Mouse (Mus musculus): ENCODE results near the gene Ptprg. TPM values are rescaled to one million over a fixed set of nuclear protein-coding genes. Genes with fewer than 3 reads are reported as not detected.

The Ptprg gene
- polyA plus RNA-seq, 1 experiment from 2014 or later: 38.5 TPM

DNA sequence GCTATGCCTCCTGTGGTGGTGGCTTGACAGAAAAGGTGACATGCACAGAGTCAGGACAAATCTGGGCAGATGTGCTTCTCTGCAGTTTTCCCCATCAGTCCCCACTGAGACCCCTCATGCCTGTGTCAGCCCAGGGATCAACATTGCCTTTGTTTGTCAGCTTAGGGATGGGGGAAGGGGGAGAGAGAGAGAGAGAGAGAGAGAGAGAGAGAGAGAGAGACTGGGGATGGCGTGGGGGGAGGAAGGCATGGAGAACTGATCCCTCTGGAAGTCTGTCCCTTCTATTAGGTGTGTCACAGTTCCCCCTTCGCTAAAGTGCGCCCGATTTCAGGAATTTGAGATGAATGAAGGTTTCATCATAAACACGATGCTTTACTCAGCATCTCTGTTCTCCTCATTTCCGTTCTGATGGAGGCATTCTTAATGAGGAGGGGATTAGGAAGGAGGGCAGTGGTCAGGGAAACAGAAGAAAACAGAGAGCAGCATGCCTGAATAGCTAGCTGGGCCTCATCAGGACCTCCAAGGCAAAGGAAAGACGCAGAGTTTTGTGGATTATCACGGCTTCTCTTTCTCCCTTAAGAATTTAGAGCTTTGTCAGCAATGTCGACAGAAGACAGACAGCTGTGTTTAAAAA is 24.1 kb downstream of the Ptprg start:
- Histone ChIP-seq H3K9me3 (ENCODE audit: control insufficient read depth, low read length) (no peaks in the 10 kb centered on the region), H3K4me3 (ENCODE audit: low read length) (no peak overlapping the region), H3K9ac (ENCODE audit: low read depth, low read length) (no peak overlapping the region; the same call in 1 of the 2 replicates), H3K4me1 (ENCODE audit: control insufficient read depth, insufficient read depth, low read depth, low read length) (peaks cover 18% of the 10 kb centered on the region), H3K4me2 (ENCODE audit: low read length) (no peak overlapping the region), H3K27ac (ENCODE audit: low read depth, low read length) (no peak overlapping the region), H3K36me3 (ENCODE audit: control insufficient read depth, insufficient read depth, low read length) (no peaks in the 10 kb centered on the region), H3K27me3 (replicated peaks; ENCODE audit: control insufficient read depth, insufficient read depth, low read length) (no peaks in the 10 kb centered on the region)
- 9% methylated on average over 9 of the region's 9 CpGs for WGBS
- ATAC-seq: no peak

DNA sequence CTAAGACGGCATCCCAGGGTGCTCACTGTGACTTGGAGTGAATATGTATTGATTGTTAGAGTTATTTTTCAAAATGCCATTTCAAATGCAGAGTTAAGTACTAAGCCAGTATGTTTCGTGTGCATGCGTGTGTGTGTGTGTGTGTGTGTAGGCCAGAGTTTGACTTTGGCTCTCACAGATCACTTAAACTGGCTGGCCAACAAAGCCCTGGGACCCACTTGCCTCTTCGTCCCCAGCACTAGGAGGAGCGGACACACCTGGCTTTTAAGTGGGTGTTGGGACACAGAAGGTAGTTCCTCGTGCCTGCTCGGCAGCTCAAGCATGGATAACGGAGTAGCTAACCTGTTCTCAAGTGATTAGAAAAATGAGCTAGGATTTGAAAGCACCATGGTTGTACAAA is 24.6 kb downstream of the Ptprg start:
- no peak overlapping the region for H3K4me2 ChIP-seq (ENCODE audit: low read length)
- peaks cover 18% of the 10 kb centered on the region for H3K4me1 ChIP-seq (ENCODE audit: control insufficient read depth, insufficient read depth, low read depth, low read length)
- no peak overlapping the region for H3K9ac ChIP-seq (ENCODE audit: low read depth, low read length)
- no peak for ATAC-seq
- no peaks in the 10 kb centered on the region for H3K36me3 ChIP-seq (ENCODE audit: control insufficient read depth, insufficient read depth, low read length)
- H3K4me3 ChIP-seq (ENCODE audit: low read length): no peak overlapping the region
- no peak overlapping the region for H3K27ac ChIP-seq (ENCODE audit: low read depth, low read length)
- 64% methylated on average over 8 of the region's 8 CpGs for WGBS
- H3K27me3 ChIP-seq (replicated peaks; ENCODE audit: control insufficient read depth, insufficient read depth, low read length): no peaks in the 10 kb centered on the region
- H3K9me3 ChIP-seq (ENCODE audit: control insufficient read depth, low read length): no peaks in the 10 kb centered on the region

DNA sequence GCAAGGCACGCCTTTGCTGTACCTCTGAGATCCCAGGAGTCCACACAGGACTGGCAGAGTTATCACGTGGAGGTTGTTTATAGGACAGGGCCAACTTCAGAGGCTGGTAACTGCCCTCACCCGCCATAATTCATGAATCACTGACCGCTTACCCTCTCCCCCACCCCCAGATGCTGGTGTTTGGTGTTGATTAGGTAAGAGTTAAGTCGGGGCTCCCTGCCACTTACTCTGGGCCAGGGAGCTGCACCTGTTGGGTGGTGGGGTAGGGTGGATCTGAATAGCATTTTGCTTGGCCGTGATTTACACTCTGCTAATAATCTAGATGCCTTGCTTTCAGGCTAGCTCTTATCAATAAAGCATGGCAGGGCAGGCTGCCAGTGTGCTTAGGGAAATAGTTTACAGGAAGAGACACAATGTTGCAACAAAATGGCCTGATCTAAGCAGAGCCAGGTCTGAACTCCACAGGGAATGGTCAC is 25.2 kb downstream of the Ptprg start:
- no peak overlapping the region for H3K4me2 ChIP-seq (ENCODE audit: low read length)
- ATAC-seq: 0 out of 2 replicates have a peak, but pooled peaks have one; percentile 29
- no peaks in the 10 kb centered on the region for H3K36me3 ChIP-seq (ENCODE audit: control insufficient read depth, insufficient read depth, low read length)
- no peak overlapping the region for H3K9ac ChIP-seq (ENCODE audit: low read depth, low read length)
- H3K4me3 ChIP-seq (ENCODE audit: low read length): no peak overlapping the region
- peaks cover 14% of the 10 kb centered on the region for H3K4me1 ChIP-seq (ENCODE audit: control insufficient read depth, insufficient read depth, low read depth, low read length)
- 65% methylated on average over 6 of the region's 6 CpGs for WGBS
- no peak overlapping the region for H3K27ac ChIP-seq (ENCODE audit: low read depth, low read length)
- H3K27me3 ChIP-seq (replicated peaks; ENCODE audit: control insufficient read depth, insufficient read depth, low read length): no peaks in the 10 kb centered on the region
- H3K9me3 ChIP-seq (ENCODE audit: control insufficient read depth, low read length): no peaks in the 10 kb centered on the region

DNA sequence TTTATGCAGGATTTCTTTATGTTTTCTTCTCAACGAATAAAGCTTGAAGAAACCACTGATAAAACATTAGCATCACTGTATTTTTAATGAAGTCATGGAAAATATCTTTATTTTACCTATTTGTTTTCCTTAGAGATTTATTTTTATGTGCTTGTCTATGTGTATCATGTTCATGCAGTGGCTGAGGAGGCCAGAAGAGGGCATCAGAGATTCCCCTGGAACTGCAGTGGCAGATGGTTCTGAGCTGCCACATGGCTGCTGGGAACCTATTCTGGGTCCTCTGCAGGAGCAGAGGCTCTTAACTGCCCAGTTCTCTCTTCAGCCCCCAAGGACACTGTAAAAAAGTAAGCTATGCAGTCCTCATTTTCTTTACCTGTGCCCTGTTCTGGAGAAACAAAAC is 26.6 kb downstream of the Ptprg start:
- 96% methylated on average over 1 of the region's 1 CpGs for WGBS

DNA sequence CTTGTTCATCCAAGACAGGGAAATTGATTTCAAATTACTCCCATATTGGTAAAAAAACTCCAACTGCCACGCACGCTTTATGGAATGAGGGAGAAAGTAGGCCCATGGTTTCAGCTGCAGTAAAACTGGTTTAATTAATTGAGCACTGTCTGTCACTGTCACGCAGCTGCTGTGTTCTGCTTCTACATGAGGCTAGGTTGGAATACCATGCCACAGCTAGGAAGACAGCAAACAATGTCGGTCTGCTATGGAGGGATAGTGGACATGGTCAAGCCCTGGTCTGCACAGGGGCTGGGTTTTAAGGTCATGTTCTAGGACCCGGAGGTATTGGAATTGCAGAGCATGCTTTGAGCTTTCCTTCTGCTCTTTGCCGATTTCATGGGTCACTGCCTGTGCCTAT is 30.9 kb downstream of the Ptprg start:
- Histone ChIP-seq H3K4me3 (ENCODE audit: low read length) (no peak overlapping the region), H3K27ac (ENCODE audit: low read depth, low read length) (no peak overlapping the region), H3K9ac (ENCODE audit: low read depth, low read length) (no peak overlapping the region), H3K4me2 (ENCODE audit: low read length) (no peak overlapping the region), H3K27me3 (replicated peaks; ENCODE audit: control insufficient read depth, insufficient read depth, low read length) (no peaks in the 10 kb centered on the region), H3K9me3 (ENCODE audit: control insufficient read depth, low read length) (no peaks in the 10 kb centered on the region), H3K4me1 (ENCODE audit: control insufficient read depth, insufficient read depth, low read depth, low read length) (no peaks in the 10 kb centered on the region), H3K36me3 (ENCODE audit: control insufficient read depth, insufficient read depth, low read length) (no peaks in the 10 kb centered on the region)
- 0 out of 2 replicates have a peak, but pooled peaks have one; percentile 35 for ATAC-seq
- 42% methylated on average over 6 of the region's 6 CpGs for WGBS

More for the DNA sequence above, 26.6 kb downstream of the Ptprg start:
- no peak for ATAC-seq
- Histone ChIP-seq H3K27me3 (replicated peaks; ENCODE audit: control insufficient read depth, insufficient read depth, low read length) (no peaks in the 10 kb centered on the region), H3K4me2 (ENCODE audit: low read length) (no peak overlapping the region), H3K9ac (ENCODE audit: low read depth, low read length) (no peak overlapping the region), H3K27ac (ENCODE audit: low read depth, low read length) (no peak overlapping the region), H3K4me1 (ENCODE audit: control insufficient read depth, insufficient read depth, low read depth, low read length) (peaks cover 14% of the 10 kb centered on the region), H3K4me3 (ENCODE audit: low read length) (no peak overlapping the region), H3K9me3 (ENCODE audit: control insufficient read depth, low read length) (no peaks in the 10 kb centered on the region), H3K36me3 (ENCODE audit: control insufficient read depth, insufficient read depth, low read length) (no peaks in the 10 kb centered on the region)

DNA sequence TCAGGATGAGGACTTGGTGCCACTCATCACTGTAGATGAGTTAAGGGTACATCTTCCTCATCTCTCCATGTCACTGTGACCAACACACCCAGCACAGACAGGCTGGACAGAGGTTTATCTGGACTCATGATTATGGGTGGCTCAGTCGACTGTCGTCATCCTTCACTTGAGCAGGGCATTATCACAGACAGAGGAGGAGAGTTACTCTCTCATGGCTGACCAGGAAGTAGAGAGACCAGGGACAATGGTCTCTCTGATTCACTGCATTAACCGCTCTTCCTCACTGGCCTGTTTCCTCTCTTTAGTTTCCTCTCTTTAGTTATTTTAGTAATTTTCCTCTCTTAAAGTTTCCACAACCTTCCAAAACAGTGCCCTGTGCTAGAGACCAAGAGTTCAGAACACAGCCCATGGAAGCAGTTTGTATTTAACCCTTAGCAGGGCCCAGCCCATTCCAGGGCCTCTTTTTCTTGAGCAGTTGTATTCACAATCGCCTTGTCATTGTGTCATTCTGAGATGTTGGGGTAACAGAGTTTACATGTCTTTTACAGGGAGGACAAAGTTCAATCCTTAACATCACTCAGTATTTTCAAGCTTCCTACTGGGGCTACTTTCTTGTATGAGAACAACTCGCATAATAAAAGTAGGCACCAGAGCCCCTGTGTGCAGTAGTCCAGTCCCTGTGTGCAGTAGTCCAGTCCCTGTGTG is 31.7 kb downstream of the Ptprg start:
- Histone ChIP-seq H3K4me2 (ENCODE audit: low read length) (no peak overlapping the region), H3K4me1 (ENCODE audit: control insufficient read depth, insufficient read depth, low read depth, low read length) (no peaks in the 10 kb centered on the region; the same call in 1 of the 2 replicates), H3K27me3 (replicated peaks; ENCODE audit: control insufficient read depth, insufficient read depth, low read length) (no peaks in the 10 kb centered on the region), H3K9me3 (ENCODE audit: control insufficient read depth, low read length) (no peaks in the 10 kb centered on the region), H3K27ac (ENCODE audit: low read depth, low read length) (no peak overlapping the region), H3K9ac (ENCODE audit: low read depth, low read length) (no peak overlapping the region), H3K4me3 (ENCODE audit: low read length) (no peak overlapping the region), H3K36me3 (ENCODE audit: control insufficient read depth, insufficient read depth, low read length) (no peaks in the 10 kb centered on the region)
- 79% methylated on average over 5 of the region's 5 CpGs for WGBS
- ATAC-seq: no peak

DNA sequence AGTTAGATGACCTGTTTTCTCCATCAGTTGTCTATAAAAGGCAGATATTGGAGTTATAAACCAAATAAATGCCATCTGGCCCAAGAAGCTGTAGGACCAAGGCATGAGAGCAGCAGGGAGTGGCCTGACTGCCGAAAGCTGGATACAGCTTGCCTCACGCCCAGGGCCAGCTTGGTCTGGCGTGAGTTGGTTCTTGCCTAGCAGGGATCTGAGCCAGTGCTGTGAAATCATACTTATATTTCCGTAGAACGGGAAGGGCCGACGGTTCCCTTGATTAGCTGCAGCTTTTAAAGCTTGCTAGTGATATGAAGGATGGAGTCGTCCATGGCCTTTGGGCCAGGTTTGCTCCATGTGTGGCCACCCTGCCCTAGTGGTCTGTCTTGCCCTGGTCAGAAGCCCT is 37.1 kb downstream of the Ptprg start:
- Histone ChIP-seq H3K4me1 (ENCODE audit: control insufficient read depth, insufficient read depth, low read depth, low read length) (peaks cover 4% of the 10 kb centered on the region; the same call in 1 of the 2 replicates), H3K27me3 (replicated peaks; ENCODE audit: control insufficient read depth, insufficient read depth, low read length) (no peaks in the 10 kb centered on the region), H3K4me3 (ENCODE audit: low read length) (no peak overlapping the region), H3K9ac (ENCODE audit: low read depth, low read length) (no peak overlapping the region), H3K36me3 (ENCODE audit: control insufficient read depth, insufficient read depth, low read length) (no peaks in the 10 kb centered on the region), H3K4me2 (ENCODE audit: low read length) (no peak overlapping the region), H3K27ac (ENCODE audit: low read depth, low read length) (no peak overlapping the region), H3K9me3 (ENCODE audit: control insufficient read depth, low read length) (no peaks in the 10 kb centered on the region)
- no peak for ATAC-seq
- whole genome bisulfite sequencing: 69% methylated on average over 8 of the region's 8 CpGs

DNA sequence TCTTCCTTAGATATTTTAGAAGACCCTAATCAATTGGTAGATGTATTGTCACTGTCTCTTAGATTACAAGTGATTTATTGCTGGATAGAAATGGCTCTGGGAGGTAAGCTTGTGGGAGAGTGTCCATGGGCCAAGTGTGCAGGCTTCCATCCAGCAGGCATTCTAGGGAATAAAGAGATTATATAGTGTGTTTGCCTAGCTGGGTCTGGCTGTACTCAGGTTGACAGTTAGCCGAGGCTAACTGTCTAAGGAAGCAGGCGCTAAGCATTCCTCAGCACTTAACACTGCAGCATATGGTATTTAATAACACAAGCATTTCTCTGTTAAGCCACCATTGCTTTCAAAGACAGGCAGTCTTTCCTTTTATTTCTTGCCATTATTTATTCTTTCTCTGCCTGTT is 39.3 kb downstream of the Ptprg start:
- H3K9ac ChIP-seq (ENCODE audit: low read depth, low read length): no peak overlapping the region
- H3K36me3 ChIP-seq (ENCODE audit: control insufficient read depth, insufficient read depth, low read length): no peaks in the 10 kb centered on the region
- no peak overlapping the region for H3K4me2 ChIP-seq (ENCODE audit: low read length)
- no peak overlapping the region for H3K27ac ChIP-seq (ENCODE audit: low read depth, low read length)
- H3K9me3 ChIP-seq (ENCODE audit: control insufficient read depth, low read length): no peaks in the 10 kb centered on the region
- WGBS: 72% methylated on average over 2 of the region's 2 CpGs
- H3K27me3 ChIP-seq (replicated peaks; ENCODE audit: control insufficient read depth, insufficient read depth, low read length): no peaks in the 10 kb centered on the region
- peaks cover 6% of the 10 kb centered on the region; the same call in 1 of the 2 replicates for H3K4me1 ChIP-seq (ENCODE audit: control insufficient read depth, insufficient read depth, low read depth, low read length)
- H3K4me3 ChIP-seq (ENCODE audit: low read length): no peak overlapping the region
- 0 out of 2 replicates have a peak, but pooled peaks have one; percentile 10 for ATAC-seq

DNA sequence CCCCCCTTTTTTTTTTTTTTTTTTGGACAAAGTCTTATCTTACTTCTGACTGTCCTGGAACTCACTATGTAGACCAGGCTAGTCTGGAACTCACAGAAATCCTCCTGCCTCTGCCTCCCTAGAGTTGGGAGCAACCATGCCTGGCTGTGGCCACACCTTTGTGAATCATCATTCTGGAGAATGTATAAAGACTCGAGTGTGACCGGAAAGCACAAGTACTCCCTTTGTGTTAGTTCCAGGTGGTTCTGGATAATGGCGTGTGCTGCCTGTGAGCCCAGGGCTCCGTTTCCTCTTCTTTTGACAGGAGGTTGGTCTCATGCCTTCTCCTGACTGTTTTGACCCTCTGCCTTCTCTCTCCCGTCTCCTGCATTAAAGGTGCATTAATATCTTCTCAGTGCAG is 41.0 kb downstream of the Ptprg start:
- Histone ChIP-seq H3K27ac (ENCODE audit: low read depth, low read length) (no peak overlapping the region), H3K4me1 (ENCODE audit: control insufficient read depth, insufficient read depth, low read depth, low read length) (peaks cover 6% of the 10 kb centered on the region; the same call in 1 of the 2 replicates), H3K9me3 (ENCODE audit: control insufficient read depth, low read length) (no peaks in the 10 kb centered on the region), H3K27me3 (replicated peaks; ENCODE audit: control insufficient read depth, insufficient read depth, low read length) (no peaks in the 10 kb centered on the region), H3K36me3 (ENCODE audit: control insufficient read depth, insufficient read depth, low read length) (no peaks in the 10 kb centered on the region), H3K9ac (ENCODE audit: low read depth, low read length) (no peak overlapping the region), H3K4me3 (ENCODE audit: low read length) (no peak overlapping the region), H3K4me2 (ENCODE audit: low read length) (no peak overlapping the region)
- WGBS: 86% methylated on average over 5 of the region's 5 CpGs
- ATAC-seq: no peak
